Mouse (Mus musculus) hindbrain, embryonic 11.5 days (tissue): ENCODE results near the gene Nsun2. TPM values are rescaled to one million over a fixed set of nuclear protein-coding genes. Genes with fewer than 3 reads are reported as not detected.
"Not testable (repeated sequence)": the region's sequence is repeated elsewhere in the genome, so short reads cannot be mapped to it uniquely, and the experiment has no call there.

Source experiments
- ATAC-seq: fragments of 200-750 bp; cut with Nextera tagmentation; 2 replicates; pipeline ENCODE4 v1.8.0; 2017; ENCODE audit warnings: mild to moderate bottlenecking, moderate TSS enrichment, moderate library complexity; ENCODE audit not compliant: low FRiP score
- DNase-seq: peaks from one replicate; pipeline ENCODE4 v3.0.0-alpha.2; 2015; ENCODE audit warnings: low spot score
- H3K27ac ChIP-seq: fragments of 300-500 bp; sonication (generic); 2 replicates; pipeline ENCODE4 v1.5.1; 2014; ENCODE audit warnings: mild to moderate bottlenecking, low read depth, low read length
- H3K27me3 ChIP-seq: fragments of 300-500 bp; sonication (generic); 2 replicates; pipeline ENCODE4 v1.6.1; 2014; ENCODE audit warnings: mild to moderate bottlenecking, low read length, moderate library complexity, mixed read lengths; ENCODE audit not compliant: control insufficient read depth, insufficient read depth
- H3K36me3 ChIP-seq: fragments of 300-500 bp; sonication (generic); 2 replicates; pipeline ENCODE4 v1.6.1; 2014; ENCODE audit warnings: mild to moderate bottlenecking, low read length, moderate library complexity, mixed read lengths; ENCODE audit not compliant: control insufficient read depth, insufficient read depth
- H3K4me1 ChIP-seq: fragments of 300-500 bp; sonication (generic); replicated peaks from 2 replicates; pipeline ENCODE4 v1.6.1; 2014; ENCODE audit warnings: low read length, mixed read lengths; ENCODE audit not compliant: control insufficient read depth, insufficient read depth
- H3K4me2 ChIP-seq: fragments of 300-500 bp; sonication (generic); replicated peaks from 2 replicates; pipeline ENCODE4 v1.6.1; 2014; ENCODE audit warnings: mild to moderate bottlenecking, low read depth, low read length
- H3K4me3 ChIP-seq: fragments of 300-500 bp; sonication (generic); 2 replicates; pipeline ENCODE4 v1.5.1; 2014; ENCODE audit warnings: low read depth, low read length
- H3K9ac ChIP-seq: fragments of 300-500 bp; sonication (generic); 2 replicates; pipeline ENCODE4 v1.6.1; 2014; ENCODE audit warnings: low read depth, low read length
- H3K9me3 ChIP-seq: fragments of 300-500 bp; sonication (generic); 2 replicates; pipeline ENCODE4 v1.6.1; 2016; ENCODE audit warnings: low read length; ENCODE audit not compliant: control insufficient read depth
- WGBS: fragments of 180-500 bp; shearing (Covaris S2); extraction: QIAGEN DNeasy Blood & Tissue Kit; methylation state at CpG from one replicate; pipeline ENCODE4 v1.1.7; 2014; 5-methylcytosine and 5-hydroxymethylcytosine counted together
- polyA plus RNA-seq: library from polyadenylated mRNA; unstranded; fragments of >200 nt; fragmentation: Nextera tagmentation; extraction: Ambion mirVana; gene quantifications from 2 replicates; pipeline ENCODE4 v1.2.1, GENCODE M21; 2014

Nsun2 gene
- polyA plus RNA-seq, 1 experiment from 2014 or later = 114 TPM

DNA sequence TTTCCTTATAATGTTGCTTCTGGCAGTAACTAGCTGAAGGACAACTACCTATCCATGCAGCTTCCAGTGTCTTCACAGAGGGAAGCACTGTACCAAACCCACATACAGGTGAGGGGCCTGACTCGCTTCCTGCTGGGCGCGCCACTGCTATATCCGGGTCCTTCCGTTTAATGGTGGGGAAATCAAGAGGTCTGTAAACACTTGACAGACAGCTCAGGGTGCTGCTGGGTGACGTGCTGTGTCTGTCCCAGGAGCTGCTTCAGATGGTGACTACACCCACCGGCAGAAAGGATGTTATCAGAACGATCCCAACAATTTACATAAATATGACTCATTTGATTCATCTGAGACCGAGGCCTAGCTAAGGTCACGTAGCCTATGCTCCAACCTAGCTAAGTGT is 65.3 kb downstream of the Nsun2 start:
- 92% methylated on average over 10 of the region's 10 CpGs for WGBS
- no peaks in the 10 kb centered on the region for H3K36me3 ChIP-seq
- H3K4me3 ChIP-seq = no peak overlapping the region
- DNase-seq (no peak), ATAC-seq (no peak)
- no peak overlapping the region for H3K27ac ChIP-seq
- no peaks in the 10 kb centered on the region for H3K27me3 ChIP-seq
- no peak overlapping the region for H3K4me2 ChIP-seq
- H3K9me3 ChIP-seq = no peaks in the 10 kb centered on the region
- no peaks in the 10 kb centered on the region for H3K4me1 ChIP-seq
- no peak overlapping the region for H3K9ac ChIP-seq

DNA sequence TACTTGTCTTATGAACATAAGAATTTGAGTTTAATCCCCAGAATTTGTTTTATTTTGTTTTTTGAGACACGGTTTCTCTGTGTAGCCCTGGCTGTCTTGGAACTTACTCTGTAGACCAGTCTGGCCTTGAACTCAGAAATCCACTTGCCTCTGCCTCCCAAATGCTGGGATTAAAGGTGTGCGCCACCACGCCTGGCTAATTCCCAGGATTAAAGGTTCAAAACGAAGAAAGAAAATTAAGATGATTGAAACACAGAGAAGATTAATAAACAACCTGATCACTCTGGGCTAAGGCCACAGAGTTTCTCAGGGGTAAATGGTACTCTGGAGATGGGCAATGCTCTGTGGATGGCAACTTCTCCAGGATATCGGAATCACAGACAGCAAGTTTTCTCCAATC is 67.3 kb downstream of the Nsun2 start:
- H3K4me2 ChIP-seq, H3K4me1 ChIP-seq, H3K9ac ChIP-seq, DNase-seq, H3K27ac ChIP-seq, H3K36me3 ChIP-seq, ATAC-seq, H3K27me3 ChIP-seq, H3K9me3 ChIP-seq, H3K4me3 ChIP-seq: not testable (repeated sequence)
- WGBS = 92% methylated on average over 5 of the region's 5 CpGs

DNA sequence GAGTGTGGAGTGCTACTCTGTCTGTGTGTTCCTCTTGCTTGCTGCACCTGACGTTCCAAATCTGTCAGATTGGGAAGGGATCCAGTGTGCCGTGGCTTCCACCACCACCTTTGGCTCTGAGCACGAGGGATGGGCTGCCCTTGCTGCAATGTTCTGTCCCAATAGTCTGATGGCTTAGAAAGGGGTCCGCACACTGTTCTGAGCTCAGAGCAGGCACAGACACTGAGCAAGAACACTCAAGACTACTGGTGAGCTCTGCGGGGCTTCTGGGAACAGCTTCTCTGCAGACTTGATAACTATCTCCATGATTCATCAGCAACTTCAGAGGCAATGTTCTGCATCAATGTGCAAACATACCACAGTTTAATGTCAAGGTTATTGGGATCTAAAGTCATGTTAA is 67.8 kb downstream of the Nsun2 start:
- no peak for ATAC-seq
- no peaks in the 10 kb centered on the region for H3K9me3 ChIP-seq
- no peak overlapping the region for H3K4me2 ChIP-seq
- H3K4me3 ChIP-seq = no peak overlapping the region
- no peak for DNase-seq
- H3K36me3 ChIP-seq = no peaks in the 10 kb centered on the region
- H3K27me3 ChIP-seq = no peaks in the 10 kb centered on the region
- no peak overlapping the region for H3K9ac ChIP-seq
- no peaks in the 10 kb centered on the region for H3K4me1 ChIP-seq
- no peak overlapping the region for H3K27ac ChIP-seq
- WGBS = 90% methylated on average over 5 of the region's 5 CpGs

DNA sequence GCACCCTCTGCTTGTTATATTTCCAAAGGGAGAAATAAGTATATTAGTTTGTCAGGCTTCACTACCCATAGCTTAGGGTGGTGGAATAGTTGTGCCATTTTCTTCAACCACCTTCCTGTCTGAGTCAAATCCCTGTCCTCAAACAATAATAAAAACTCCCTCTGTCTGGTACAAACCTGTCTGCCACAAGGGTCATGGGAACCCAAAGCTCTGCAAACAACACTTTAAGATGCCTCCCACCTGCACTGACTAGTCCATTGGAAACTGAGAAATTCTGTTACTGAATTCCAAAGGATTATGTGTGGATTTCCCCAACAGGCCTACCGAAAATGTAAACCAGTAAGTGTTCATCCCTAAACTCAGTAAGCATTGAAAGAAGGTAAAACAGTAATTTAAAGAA is 71.1 kb downstream of the Nsun2 start:
- Histone ChIP-seq H3K9me3 (no peaks in the 10 kb centered on the region), H3K27ac (no peak overlapping the region), H3K4me1 (no peaks in the 10 kb centered on the region), H3K4me3 (no peak overlapping the region), H3K4me2 (no peak overlapping the region), H3K27me3 (no peaks in the 10 kb centered on the region), H3K36me3 (no peaks in the 10 kb centered on the region), H3K9ac (no peak overlapping the region)
- ATAC-seq = no peak
- WGBS = 91% methylated on average over 1 of the region's 1 CpGs
- DNase-seq = no peak

DNA sequence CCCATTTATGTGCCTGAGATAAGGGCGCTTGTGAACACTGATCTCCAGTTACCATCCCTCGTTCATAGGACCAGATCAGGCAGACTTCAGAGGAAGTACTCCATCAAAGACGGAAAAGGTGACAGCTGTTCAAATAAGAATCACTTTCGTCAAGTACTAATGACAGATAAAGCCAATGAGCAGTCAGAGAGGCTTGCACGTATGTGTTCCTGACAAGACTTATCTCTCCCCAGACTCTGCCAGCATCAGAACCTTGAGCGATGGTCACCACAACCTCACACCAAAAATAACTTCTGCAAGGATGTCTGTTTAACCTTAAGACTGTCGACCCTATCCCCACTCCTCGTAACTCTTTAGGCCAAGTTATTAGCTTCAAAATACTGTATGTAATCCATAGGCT is 75.2 kb downstream of the Nsun2 start:
- WGBS = 84% methylated on average over 8 of the region's 8 CpGs
- no peak for DNase-seq
- ATAC-seq = no peak

DNA sequence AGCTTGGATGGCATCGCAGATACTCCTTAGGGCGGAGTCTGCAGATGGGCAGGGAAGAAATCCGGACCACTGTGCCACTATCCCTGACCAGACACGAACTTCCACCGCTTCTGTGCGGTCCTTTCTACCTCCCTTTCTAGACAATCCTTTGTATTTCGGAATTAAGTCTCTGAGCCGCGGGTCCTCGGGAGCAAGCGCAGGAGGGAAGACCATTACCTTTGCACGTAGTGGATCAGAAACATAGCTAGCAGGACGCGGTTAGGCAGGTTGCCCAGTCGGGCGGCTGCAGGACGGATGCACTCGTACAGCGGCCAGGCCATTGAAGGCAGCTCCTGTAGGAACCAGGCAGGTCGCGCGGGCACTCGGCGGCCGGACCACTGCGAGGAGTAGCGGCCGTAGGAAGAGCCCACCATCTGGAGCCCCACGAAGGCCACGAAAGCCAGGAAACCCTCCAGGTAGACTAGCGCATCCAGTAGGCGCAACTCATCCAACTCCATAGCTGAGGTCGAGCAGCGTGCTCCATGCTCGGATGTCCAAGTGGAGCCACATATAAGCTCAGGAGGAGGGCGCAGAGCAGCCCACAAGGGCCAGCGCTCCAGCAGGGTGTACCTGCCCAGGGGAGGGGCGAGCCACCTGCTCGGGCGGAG is 77.3 kb downstream of the Nsun2 start:
- Histone ChIP-seq H3K9me3 (no peaks in the 10 kb centered on the region), H3K27me3 (no peaks in the 10 kb centered on the region), H3K4me1 (no peaks in the 10 kb centered on the region; the same call in 1 of the 2 replicates), H3K4me3 (peak overlapping the region; percentile 92), H3K27ac (no peak overlapping the region), H3K4me2 (peak overlapping the region; percentile 54), H3K36me3 (peaks cover 10% of the 10 kb centered on the region; the same call in 1 of the 2 replicates), H3K9ac (peak overlapping the region; percentile 46)
- ATAC-seq (peak; percentile 49; the same call in 1 of the 2 replicates), DNase-seq (no peak)
- 1% methylated on average over 40 of the region's 40 CpGs for WGBS

More for the DNA sequence above, 75.2 kb downstream of the Nsun2 start:
- Histone ChIP-seq H3K27me3 (no peaks in the 10 kb centered on the region), H3K4me1 (no peaks in the 10 kb centered on the region; the same call in 1 of the 2 replicates), H3K4me2 (no peak overlapping the region), H3K9ac (no peak overlapping the region), H3K9me3 (no peaks in the 10 kb centered on the region), H3K36me3 (no peaks in the 10 kb centered on the region), H3K4me3 (no peak overlapping the region), H3K27ac (no peak overlapping the region)

DNA sequence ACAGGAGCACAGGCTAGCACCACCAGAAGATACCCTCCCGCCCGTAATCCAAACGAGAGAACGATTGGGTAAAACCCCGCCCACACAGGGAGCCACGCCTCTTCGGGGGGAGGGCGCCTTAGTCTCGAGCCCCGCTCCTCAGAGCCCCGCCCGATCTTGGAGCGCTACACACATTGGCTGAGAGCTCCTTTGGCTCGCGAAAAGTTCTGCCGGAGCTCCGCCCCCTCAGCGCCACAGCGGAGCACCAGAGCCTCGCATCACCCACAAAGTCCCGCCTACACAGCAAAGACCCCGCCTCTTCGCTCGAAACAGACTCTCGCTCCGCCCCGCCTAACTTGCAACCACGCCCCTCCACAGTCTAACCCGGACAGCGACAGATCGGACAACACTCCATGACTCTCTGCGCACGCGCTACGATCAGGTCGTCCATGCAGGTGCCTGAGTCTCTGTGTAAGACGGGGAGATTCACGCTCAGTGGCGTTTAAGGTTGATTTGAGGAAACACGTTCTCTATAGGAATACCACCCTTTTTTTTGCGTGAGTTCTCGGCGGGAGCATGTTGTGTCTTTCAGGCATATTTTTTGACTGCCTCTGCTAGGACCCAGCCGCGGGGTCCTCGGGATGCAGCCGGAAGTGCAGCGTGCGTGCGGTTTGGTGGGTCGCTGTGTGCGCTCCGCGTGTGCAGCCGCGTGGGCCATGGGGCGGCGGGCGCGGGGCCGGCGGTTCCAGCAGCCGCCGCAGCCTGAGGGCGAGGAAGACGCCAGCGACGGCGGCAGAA is 78.0 kb downstream of the Nsun2 start, which contains the start of gene Srd5a1:
Srd5a1 (minus strand) TSS at position 45 of the 777 bp plus-strand sequence.
- peak; percentile 100 for ATAC-seq
- Histone ChIP-seq H3K4me1 (no peaks in the 10 kb centered on the region; the same call in 1 of the 2 replicates), H3K27me3 (no peaks in the 10 kb centered on the region), H3K4me2 (peak within 1 kb of the TSS; percentile 63), H3K9ac (peak within 1 kb of the TSS; percentile 62), H3K36me3 (peaks cover 10% of the 10 kb centered on the region; the same call in 1 of the 2 replicates), H3K9me3 (no peaks in the 10 kb centered on the region), H3K27ac (0 out of 2 replicates have a peak within 1 kb of the TSS, but pooled peaks have one; percentile 17), H3K4me3 (peak within 1 kb of the TSS; percentile 92)
- WGBS = under 1% methylated on average over 68 of the region's 69 CpGs
- peak; percentile 99 for DNase-seq

DNA sequence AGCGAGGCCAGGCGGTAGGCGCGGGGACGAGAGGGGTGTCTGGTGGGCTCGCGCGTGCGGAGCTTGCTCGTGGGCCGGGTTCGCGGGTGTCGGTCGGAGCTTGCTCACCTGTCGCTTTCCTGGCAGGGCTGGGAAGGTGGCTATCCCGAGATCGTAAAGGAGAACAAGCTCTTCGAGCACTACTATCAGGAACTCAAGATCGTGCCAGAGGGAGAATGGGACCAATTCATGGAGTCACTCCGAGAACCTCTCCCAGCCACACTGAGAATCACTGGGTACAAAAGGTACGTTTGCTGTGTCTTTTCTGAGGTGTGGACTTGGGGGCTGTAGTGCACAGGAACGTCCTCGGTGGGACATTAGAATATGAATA is 78.6 kb downstream of the Nsun2 start:
- H3K27ac ChIP-seq = 0 out of 2 replicates have a peak overlapping the region, but pooled peaks have one; percentile 17
- DNase-seq = no peak
- H3K4me2 ChIP-seq = peak overlapping the region; percentile 63
- H3K9me3 ChIP-seq = no peaks in the 10 kb centered on the region
- peaks cover 10% of the 10 kb centered on the region; the same call in 1 of the 2 replicates for H3K36me3 ChIP-seq
- peak overlapping the region; percentile 62 for H3K9ac ChIP-seq
- peak overlapping the region; percentile 92 for H3K4me3 ChIP-seq
- H3K4me1 ChIP-seq = no peaks in the 10 kb centered on the region; the same call in 1 of the 2 replicates
- no peak for ATAC-seq
- WGBS = 0% methylated on average over 24 of the region's 24 CpGs
- no peaks in the 10 kb centered on the region for H3K27me3 ChIP-seq
